In the genomic region with DNA sequence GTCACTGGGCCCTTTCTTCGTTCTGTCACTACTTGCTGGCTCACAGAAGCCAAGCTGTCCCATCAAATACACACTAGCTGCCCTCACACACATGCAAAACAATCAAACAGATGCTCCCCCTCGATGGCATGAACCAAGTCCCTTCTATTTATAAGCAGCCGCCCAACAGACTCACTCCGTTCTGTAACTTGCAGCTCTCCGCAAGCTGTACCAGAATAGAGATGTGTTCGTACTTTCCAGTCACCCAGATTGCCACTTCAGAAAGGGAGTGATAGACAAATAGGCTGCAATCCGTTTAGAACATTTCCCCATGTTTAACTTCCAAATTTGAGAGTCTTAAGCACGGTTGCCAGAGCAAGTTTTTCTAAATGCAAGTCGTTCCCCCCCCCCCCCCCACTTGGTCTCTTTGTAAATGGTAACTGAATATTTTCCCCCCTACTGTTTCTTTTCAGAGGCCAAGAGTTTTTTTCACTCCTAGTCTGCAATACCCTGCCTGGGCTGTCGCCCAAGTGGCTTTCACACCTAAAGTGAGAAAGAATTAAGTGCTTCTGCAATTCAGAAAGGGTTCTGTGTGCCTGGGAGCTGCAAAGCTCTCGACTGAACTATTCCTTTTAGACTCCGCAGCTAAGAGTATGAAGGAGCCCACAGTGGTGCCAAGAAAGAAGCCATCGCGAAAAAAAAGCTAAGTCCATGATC, we compare ENCODE assay signal across 9 mouse cellular contexts.
A peak's percentile ranks its signal among the peaks of the same experiment; 100 is the strongest.
DNase-seq lines count a peak whose midpoint lies in the region; ATAC-seq lines count a peak whose summit lies in the region.
"Had no signal": no experiment of that assay in that cellular context is flagged by ENCODE, and none has a peak within 500 bp of the region (broad histone marks: within the 10 kb centered on the region; RNA-seq: fewer than 3 reads in every experiment).

No protein-coding gene starts in this region.

- no peak for DNase-seq in heart, embryonic 10.5 days (ENCODE audit: low spot score)
- no peak for DNase-seq in heart, postnatal 10 days
- peak; percentile 22 to 64 for DNase-seq in left cerebral cortex, adult 18-20 months (ENCODE audit: low spot score in 2 of 2)
- DNase-seq in MN1 (ENCODE audit: low spot score): no peak
- no peak for DNase-seq in gastrocnemius, postnatal 4 days (ENCODE audit: low spot score in 2 of 2)

- intact Hi-C loops in heart, postnatal 10 days (cut with DNase I): no loop called here

- peaks cover 7% of the 10 kb centered on the region; the same call in 1 of the 2 replicates for H3K4me1 ChIP-seq in heart, embryonic 10.5 days
- H3K4me1 ChIP-seq in neural tube, embryonic 13.5 days (replicated peaks): peaks cover 25% of the 10 kb centered on the region

- no peak overlapping the region for H3K27ac ChIP-seq in heart, embryonic 10.5 days
- peak overlapping the region; percentile 64 for H3K27ac ChIP-seq in neural tube, embryonic 13.5 days (replicated peaks)
- H3K27ac ChIP-seq: limb, embryonic 12.5 days had no signal

- WGBS in heart, embryonic 10.5 days: 18% methylated on average over 14 of the region's 14 CpGs
- WGBS in neural tube, embryonic 13.5 days: 13% methylated on average over 14 of the region's 14 CpGs

- H3K4me2 ChIP-seq in neural tube, embryonic 13.5 days: peak overlapping the region; percentile 4; the same call in 1 of the 2 replicates
- H3K4me2 ChIP-seq: limb, embryonic 12.5 days had no signal

- peak overlapping the region; percentile 27; the same call in 1 of the 2 replicates for H3K4me3 ChIP-seq in heart, embryonic 10.5 days
- no peak overlapping the region for H3K4me3 ChIP-seq in neural tube, embryonic 13.5 days
- H3K4me3 ChIP-seq: limb, embryonic 12.5 days had no signal

- no peaks in the 10 kb centered on the region for H3K36me3 ChIP-seq in heart, embryonic 10.5 days
- H3K36me3 ChIP-seq in neural tube, embryonic 13.5 days: no peaks in the 10 kb centered on the region
- H3K36me3 ChIP-seq: limb, embryonic 12.5 days had no signal

- no peaks in the 10 kb centered on the region for H3K9me3 ChIP-seq in heart, embryonic 10.5 days
- H3K9me3 ChIP-seq in neural tube, embryonic 13.5 days: no peaks in the 10 kb centered on the region
- H3K9me3 ChIP-seq: limb, embryonic 12.5 days had no signal

- peaks cover 6% of the 10 kb centered on the region; the same call in 1 of the 2 replicates for H3K27me3 ChIP-seq in heart, embryonic 10.5 days (ENCODE audit: insufficient read depth, poor library complexity, severe bottlenecking)
- no peaks in the 10 kb centered on the region for H3K27me3 ChIP-seq in neural tube, embryonic 13.5 days
- H3K27me3 ChIP-seq: limb, embryonic 12.5 days had no signal

- peak; percentile 96 for ATAC-seq in frontal cortex, adult (ENCODE audit: low TSS enrichment)
- peak; percentile 80 for ATAC-seq in neural tube, embryonic 13.5 days (ENCODE audit: low read depth)
- ATAC-seq in erythroid progenitor cell, adult 5-6 weeks (replicated peaks; ENCODE audit: low FRiP score, poor library complexity, severe bottlenecking): no peak

- no peak overlapping the region for H3K9ac ChIP-seq in neural tube, embryonic 13.5 days
- H3K9ac ChIP-seq: limb, embryonic 12.5 days had no signal

Comparison
In these comparisons a context has a peak if more than half of its experiments do, and no peak if none do; other contexts are left out.
1. DNase-seq: peak in left cerebral cortex, adult 18-20 months (2 of 2); none in heart, embryonic 10.5 days (single experiment), heart, postnatal 10 days (0 of 2), MN1 (single experiment) and gastrocnemius, postnatal 4 days (0 of 2).